Mouse (Mus musculus): ENCODE data around the gene Aff3.

Gene Aff3

GRCm38 (mm10) chr1:38532581-38532980 is 132.2 kb downstream of the Aff3 start:
- DNase-seq: no peak

- no peak for DNase-seq
Observed at GRCm38 (mm10) chr1:38528607-38529006, 136.1 kb downstream of the Aff3 start.

GRCm38 (mm10) chr1:38526568-38526967 is 138.2 kb downstream of the Aff3 start:
- no peak for DNase-seq

GRCm38 (mm10) chr1:38521651-38522050 is 143.1 kb downstream of the Aff3 start:
- no peak for DNase-seq

- DNase-seq: no peak
Observed at GRCm38 (mm10) chr1:38516225-38516624, 148.5 kb downstream of the Aff3 start.

GRCm38 (mm10) chr1:38514634-38515011 is 150.1 kb downstream of the Aff3 start:
- DNase-seq: no peak

- no peak for DNase-seq
Observed at GRCm38 (mm10) chr1:38513970-38514633, 150.7 kb downstream of the Aff3 start.

GRCm38 (mm10) chr1:38512258-38513081 is 152.3 kb downstream of the Aff3 start:
- no peak for DNase-seq

- DNase-seq: no peak
Observed at GRCm38 (mm10) chr1:38511076-38511475, 153.7 kb downstream of the Aff3 start.

- no peak for DNase-seq
Observed at GRCm38 (mm10) chr1:38509301-38509700, 155.5 kb downstream of the Aff3 start.

- DNase-seq: no peak
Observed at GRCm38 (mm10) chr1:38507636-38508179, 157.0 kb downstream of the Aff3 start.

GRCm38 (mm10) chr1:38506396-38506795 is 158.4 kb downstream of the Aff3 start:
- no peak for DNase-seq

- DNase-seq: no peak
Observed at GRCm38 (mm10) chr1:38503431-38504089, 161.2 kb downstream of the Aff3 start.

GRCm38 (mm10) chr1:38502797-38503196 is 162.0 kb downstream of the Aff3 start:
- no peak for DNase-seq

GRCm38 (mm10) chr1:38501231-38501630 is 163.5 kb downstream of the Aff3 start:
- DNase-seq: no peak

GRCm38 (mm10) chr1:38499500-38499899 is 165.3 kb downstream of the Aff3 start:
- no peak for DNase-seq

- DNase-seq: no peak
Observed at GRCm38 (mm10) chr1:38497576-38497975, 167.2 kb downstream of the Aff3 start.

GRCm38 (mm10) chr1:38496886-38497528 is 167.7 kb downstream of the Aff3 start:
- no peak for DNase-seq

GRCm38 (mm10) chr1:38495284-38495683 is 169.5 kb downstream of the Aff3 start:
- no peak for DNase-seq

- no peak for DNase-seq
Observed at GRCm38 (mm10) chr1:38489733-38490132, 175.0 kb downstream of the Aff3 start.

- DNase-seq: no peak
Observed at GRCm38 (mm10) chr1:38488667-38489210, 176.0 kb downstream of the Aff3 start.

GRCm38 (mm10) chr1:38487884-38488283 is 176.9 kb downstream of the Aff3 start:
- DNase-seq: no peak

GRCm38 (mm10) chr1:38483191-38483590 is 181.6 kb downstream of the Aff3 start:
- no peak for DNase-seq

Measured in thymus, postnatal 25 days (tissue).